Mouse (Mus musculus) thymus, adult 2 months (tissue): ENCODE measurements at regions not wholly inside any gene's neighbourhood (a gene's known extent, or its start where the extent isn't known, plus 50 kb on each side); places are given as distances from the start of the nearest gene placed in this dataset.
"Not testable (repeated sequence)": the region's sequence is repeated elsewhere in the genome, so short reads cannot be mapped to it uniquely, and the experiment has no call there.

Experiments
- DNase-seq: peaks from one replicate; pipeline ENCODE4 v3.0.0; 2021
- H3K27ac ChIP-seq: fragments of 200-500 bp; 2 replicates; pipeline ENCODE4 v1.5.1; 2012; ENCODE audit warnings: low read length, control low read depth; ENCODE audit not compliant: control insufficient read depth, insufficient read depth
- H3K27me3 ChIP-seq: fragments of 200-500 bp; 2 replicates; pipeline ENCODE4 v1.6.1; 2012; ENCODE audit warnings: mild to moderate bottlenecking, low read length, moderate library complexity, mixed read lengths; ENCODE audit not compliant: control insufficient read depth, insufficient read depth
- H3K36me3 ChIP-seq: fragments of 200-500 bp; 2 replicates; pipeline ENCODE4 v1.6.1; 2012; ENCODE audit warnings: mild to moderate bottlenecking, low read length, moderate library complexity; ENCODE audit not compliant: control insufficient read depth, insufficient read depth
- H3K4me1 ChIP-seq: fragments of 200-500 bp; replicated peaks from 2 replicates; pipeline ENCODE4 v1.6.1; 2012; ENCODE audit warnings: low read length; ENCODE audit not compliant: control insufficient read depth, insufficient read depth
- H3K4me3 ChIP-seq: fragments of 200-500 bp; 2 replicates; pipeline ENCODE4 v1.5.1; 2012; ENCODE audit warnings: mild to moderate bottlenecking, low read length, control low read depth, moderate library complexity; ENCODE audit not compliant: control insufficient read depth, insufficient read depth
- CTCF ChIP-seq: fragments of 200-500 bp; IDR thresholded peaks from 2 replicates; pipeline ENCODE4 v1.5.1; 2012; ENCODE audit warnings: mild to moderate bottlenecking, control low read depth, low read length, moderate library complexity, borderline replicate concordance; ENCODE audit not compliant: control insufficient read depth, poor library complexity, insufficient read depth; ENCODE audit errors: extremely low read depth
- POLR2A ChIP-seq: fragments of 200-500 bp; IDR thresholded peaks from 2 replicates; pipeline ENCODE4 v1.6.1; 2012; ENCODE audit warnings: mild to moderate bottlenecking, low read length, control low read depth, moderate library complexity; ENCODE audit not compliant: control insufficient read depth, poor library complexity, insufficient read depth; ENCODE audit errors: extremely low read depth
- WGBS: fragments of 180-500 bp; shearing (Covaris S2); methylation state at CpG from one replicate; pipeline ENCODE4 v1.1.7; 2018; 5-methylcytosine and 5-hydroxymethylcytosine counted together

DNA sequence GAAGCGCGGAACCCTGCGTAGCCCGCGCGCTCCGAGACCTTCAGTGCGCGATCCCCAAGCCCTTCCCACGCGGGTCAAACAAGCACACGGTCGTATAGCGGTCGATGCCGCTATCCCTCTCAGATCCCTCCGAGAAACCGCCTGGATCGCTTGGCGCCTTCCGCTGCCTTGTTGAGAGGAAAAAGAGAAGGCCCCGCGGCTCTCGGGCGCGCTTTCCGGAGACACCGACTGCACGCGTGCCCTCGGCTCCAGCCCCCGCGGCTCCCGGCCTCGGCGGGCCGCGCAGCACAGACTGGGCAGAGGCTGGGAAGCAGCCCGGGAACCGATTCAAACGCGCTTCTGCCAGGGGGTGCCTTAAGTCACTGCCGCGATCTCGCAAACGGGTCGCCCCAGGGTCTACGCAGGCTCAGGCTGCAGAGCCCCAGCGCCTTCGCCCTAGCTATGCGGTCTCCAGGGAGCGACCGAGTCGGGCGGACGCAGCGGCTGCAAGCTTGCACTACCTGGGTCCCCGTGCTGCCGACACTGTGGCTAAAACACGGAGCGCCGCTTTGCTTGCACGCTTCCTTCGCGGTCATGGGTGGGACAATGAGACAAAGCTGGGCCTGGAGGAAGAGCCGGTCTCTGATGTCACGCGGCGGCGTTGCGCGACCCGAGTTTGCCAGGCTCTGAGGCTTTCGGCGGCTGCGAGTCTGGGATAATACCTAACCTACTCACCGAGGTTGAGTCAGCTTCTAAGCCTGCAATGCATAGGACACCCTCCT is 87.3 kb downstream of the Crisp4 start:
- H3K27me3 ChIP-seq = no peaks in the 10 kb centered on the region
- H3K27ac ChIP-seq = no peak overlapping the region
- no peak for TF ChIP-seq CTCF
- H3K36me3 ChIP-seq = no peaks in the 10 kb centered on the region
- no peaks in the 10 kb centered on the region for H3K4me1 ChIP-seq
- no peak overlapping the region for H3K4me3 ChIP-seq
- no peak for DNase-seq
- 5% methylated on average over 77 of the region's 77 CpGs for WGBS

DNA sequence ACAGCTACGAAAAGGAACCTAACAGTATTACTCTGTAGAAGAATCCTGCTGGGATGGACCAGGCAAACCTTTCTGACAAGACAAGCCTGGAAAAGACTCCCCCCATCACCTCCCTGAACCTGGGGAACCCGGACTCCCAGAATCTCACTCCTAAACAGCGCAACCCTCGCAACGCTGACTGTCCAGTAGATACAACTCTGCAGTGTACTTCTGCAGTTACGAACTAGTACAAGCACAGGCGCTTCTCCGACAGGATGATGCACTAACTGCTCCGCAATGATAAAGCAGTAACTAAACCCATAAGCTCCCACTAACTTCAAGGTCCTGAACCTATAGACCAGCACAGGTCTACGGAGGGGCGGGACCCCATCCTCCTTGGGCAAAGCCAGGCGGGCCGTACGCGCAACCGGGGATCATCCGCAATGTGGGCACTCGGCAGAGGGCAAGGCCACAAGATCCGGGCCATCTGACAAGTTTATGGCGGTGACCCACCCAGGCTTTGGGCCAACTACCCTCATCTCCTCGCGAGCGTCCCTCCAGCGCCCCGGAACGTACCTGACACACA is 88.0 kb downstream of the Crisp4 start:
- Histone ChIP-seq H3K27ac (no peak overlapping the region), H3K4me1 (no peaks in the 10 kb centered on the region), H3K27me3 (no peaks in the 10 kb centered on the region), H3K4me3 (no peak overlapping the region), H3K36me3 (no peaks in the 10 kb centered on the region)
- TF ChIP-seq CTCF (no peak), POLR2A (no peak)
- WGBS = 9% methylated on average over 26 of the region's 26 CpGs
- DNase-seq = no peak

DNA sequence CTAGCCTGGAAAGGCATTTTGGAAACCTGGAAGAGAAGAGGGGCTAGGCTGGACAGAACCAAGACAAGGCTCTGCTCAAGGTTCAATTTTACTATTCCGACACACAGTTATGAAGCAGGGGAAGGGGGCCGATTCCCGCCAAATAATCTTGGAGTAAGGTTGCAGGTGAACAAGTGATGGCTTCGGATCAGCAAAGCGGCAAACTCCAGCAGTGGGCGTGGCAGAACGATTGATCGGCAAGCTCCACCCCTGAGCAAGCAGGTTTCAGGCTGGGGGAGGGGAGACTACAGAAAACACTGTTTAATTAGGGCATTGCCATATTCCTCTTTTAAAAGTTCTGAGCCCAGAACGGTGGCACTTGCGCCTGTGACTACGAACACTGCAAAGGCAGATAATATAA is 88.7 kb downstream of the Crisp4 start:
- H3K27me3 ChIP-seq, H3K4me3 ChIP-seq, DNase-seq, H3K27ac ChIP-seq, H3K4me1 ChIP-seq, H3K36me3 ChIP-seq: not testable (repeated sequence)
- WGBS = 16% methylated on average over 11 of the region's 11 CpGs

DNA sequence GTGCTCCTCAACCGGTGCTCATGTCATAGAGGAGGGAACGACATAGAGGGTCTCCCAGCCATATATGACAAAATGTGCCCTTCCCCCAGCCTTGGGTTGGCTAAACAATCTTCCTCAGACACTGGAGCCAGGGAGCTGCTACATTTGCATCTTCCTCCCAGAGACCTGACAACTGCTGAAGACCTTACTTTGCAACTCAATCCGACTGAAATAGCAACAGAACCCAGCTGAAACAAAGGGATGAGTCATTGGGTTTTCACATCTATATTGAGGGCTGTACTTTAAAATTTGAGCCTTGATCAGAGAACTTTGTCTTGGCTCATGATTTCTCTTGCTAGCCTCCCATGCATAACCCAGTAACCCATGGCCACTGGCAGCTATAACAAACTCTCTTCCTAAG is 115.5 kb downstream of the Crisp4 start:
- no peak for DNase-seq
- Histone ChIP-seq H3K4me3 (no peak overlapping the region), H3K27ac (no peak overlapping the region), H3K27me3 (no peaks in the 10 kb centered on the region), H3K36me3 (no peaks in the 10 kb centered on the region), H3K4me1 (no peaks in the 10 kb centered on the region)
- 64% methylated on average over 3 of the region's 3 CpGs for WGBS
- TF ChIP-seq POLR2A (no peak), CTCF (no peak)

DNA sequence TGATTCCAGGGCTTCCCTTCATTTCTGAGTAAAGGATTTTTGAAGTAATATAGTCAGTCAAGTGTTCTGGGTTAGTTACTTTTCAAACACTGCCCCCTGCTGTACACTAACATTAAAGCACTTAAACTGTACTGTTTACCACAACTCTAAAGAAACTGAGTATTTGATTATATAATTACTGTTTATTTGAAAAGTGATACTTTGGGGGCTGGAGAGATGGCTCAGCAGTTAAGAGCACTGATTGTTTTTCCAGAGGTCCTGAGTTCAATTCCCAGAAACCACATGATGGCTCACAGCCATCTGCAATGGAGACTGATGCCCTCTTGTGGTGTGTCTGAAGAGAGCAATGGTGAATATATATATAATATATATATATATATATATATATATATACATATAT is 132.8 kb downstream of the Crisp4 start:
- not testable (repeated sequence) for DNase-seq, H3K4me3 ChIP-seq, H3K36me3 ChIP-seq

DNA sequence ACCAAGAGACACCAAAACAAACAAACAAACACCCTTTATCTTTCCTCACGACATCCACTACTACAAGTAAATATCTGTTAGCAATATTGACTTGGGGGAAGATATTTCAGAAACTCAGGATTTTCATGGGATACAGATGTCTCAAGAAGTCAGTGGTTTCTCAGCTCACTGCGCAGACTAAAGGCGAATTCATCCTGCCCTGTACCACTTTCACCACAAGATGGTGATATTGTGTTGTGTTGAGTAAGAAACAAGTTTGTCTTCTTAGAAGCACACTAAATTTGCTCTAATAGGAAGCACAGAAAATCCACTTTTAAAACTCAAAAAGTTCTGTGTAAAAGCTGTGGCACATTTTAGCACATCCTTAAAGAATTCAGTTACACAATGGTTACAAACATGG is 165.1 kb downstream of the Crisp4 start:
- DNase-seq = no peak
- H3K36me3 ChIP-seq = no peaks in the 10 kb centered on the region
- H3K27ac ChIP-seq = no peak overlapping the region
- TF ChIP-seq CTCF (no peak), POLR2A (no peak)
- no peaks in the 10 kb centered on the region for H3K4me1 ChIP-seq
- no peaks in the 10 kb centered on the region for H3K27me3 ChIP-seq
- H3K4me3 ChIP-seq = no peak overlapping the region
- 24% methylated on average over 3 of the region's 3 CpGs for WGBS

More for the DNA sequence above, 132.8 kb downstream of the Crisp4 start:
- not testable (repeated sequence) for H3K4me1 ChIP-seq, H3K27ac ChIP-seq, H3K27me3 ChIP-seq

DNA sequence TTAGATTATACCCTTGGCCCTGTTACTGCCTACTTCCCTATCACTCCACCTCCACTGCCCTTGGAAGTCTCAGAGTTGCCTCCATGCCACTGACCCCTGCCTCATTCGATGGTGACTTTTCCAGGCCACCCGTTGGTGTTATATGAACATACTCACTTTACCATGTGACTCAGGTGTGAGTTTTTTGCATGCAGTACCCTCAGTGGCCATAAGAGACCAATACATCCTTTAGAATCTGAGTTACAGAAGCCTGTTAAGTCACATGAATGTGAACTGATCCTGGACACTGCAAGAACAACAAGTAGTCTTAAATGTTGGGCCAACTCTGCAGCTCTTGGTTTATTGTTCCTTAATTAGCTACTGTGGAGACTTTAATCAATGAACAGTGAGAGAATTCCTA is 167.6 kb downstream of the Crisp4 start:
- H3K36me3 ChIP-seq = no peaks in the 10 kb centered on the region
- DNase-seq = no peak
- no peaks in the 10 kb centered on the region for H3K27me3 ChIP-seq
- whole genome bisulfite sequencing = 85% methylated on average over 2 of the region's 2 CpGs
- H3K27ac ChIP-seq = no peak overlapping the region
- H3K4me1 ChIP-seq = no peaks in the 10 kb centered on the region
- no peak for TF ChIP-seq CTCF
- no peak for TF ChIP-seq POLR2A
- H3K4me3 ChIP-seq = no peak overlapping the region

DNA sequence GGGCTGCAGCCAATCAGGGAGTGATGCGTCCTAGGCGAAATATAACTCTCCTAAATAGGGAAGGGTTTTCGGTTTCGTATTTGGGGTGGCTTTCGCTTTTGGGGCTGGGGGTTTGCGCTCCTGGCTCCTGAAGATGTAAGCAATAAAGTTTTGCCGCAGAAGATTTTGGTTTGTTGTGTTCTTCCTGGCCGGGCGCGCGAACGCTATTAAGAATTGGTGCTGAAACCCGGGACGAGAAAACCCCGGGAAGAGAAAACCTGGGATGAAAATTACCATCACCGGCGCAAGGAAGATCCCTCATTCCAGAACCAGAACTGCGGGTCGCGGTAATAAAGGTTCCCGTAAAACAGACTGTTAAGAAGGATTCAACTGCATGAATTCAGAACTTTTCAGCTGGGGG is 188.8 kb downstream of the Crisp4 start:
- not testable (repeated sequence) for H3K36me3 ChIP-seq, H3K27ac ChIP-seq, H3K4me3 ChIP-seq, H3K4me1 ChIP-seq, H3K27me3 ChIP-seq
- DNase-seq = peak; percentile 2
- 98% methylated on average over 19 of the region's 21 CpGs for WGBS

DNA sequence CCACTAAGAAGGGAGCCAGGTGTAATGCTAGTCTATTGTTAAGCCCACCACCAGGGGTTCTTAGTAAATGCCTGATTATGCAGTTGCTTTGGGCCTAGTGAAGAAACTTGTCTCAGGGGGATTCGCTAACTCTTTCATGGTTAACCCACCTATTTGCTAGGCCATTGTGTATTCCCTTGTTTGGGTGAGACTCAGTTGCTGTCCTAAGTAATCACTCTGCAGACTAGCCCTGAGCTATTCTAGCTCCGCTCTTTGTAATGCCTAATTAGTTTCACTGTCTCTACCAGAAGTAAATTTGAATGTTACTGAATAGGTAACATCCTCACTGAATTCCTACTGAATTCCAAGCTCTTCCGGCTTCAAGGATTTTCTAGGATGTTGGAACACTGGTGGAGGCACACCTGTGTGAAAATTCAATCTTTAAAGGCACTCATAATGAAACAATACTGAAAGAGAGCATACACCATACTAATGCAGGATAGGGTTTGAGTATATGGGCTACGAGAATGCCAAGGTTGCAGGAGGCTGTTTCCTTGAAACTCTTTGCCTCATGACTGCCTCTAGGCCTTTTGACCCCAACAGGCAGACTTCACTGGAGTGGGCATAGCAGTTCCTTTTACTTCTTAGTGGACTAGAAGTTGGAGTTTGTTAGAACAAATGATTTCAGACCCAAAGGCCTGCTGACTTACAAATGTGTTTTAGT is 213.4 kb downstream of the Crisp4 start:
- H3K4me3 ChIP-seq, H3K27me3 ChIP-seq, H3K27ac ChIP-seq, DNase-seq, H3K4me1 ChIP-seq, H3K36me3 ChIP-seq: not testable (repeated sequence)
- WGBS = 91% methylated on average over 4 of the region's 4 CpGs
